In the genomic region with DNA sequence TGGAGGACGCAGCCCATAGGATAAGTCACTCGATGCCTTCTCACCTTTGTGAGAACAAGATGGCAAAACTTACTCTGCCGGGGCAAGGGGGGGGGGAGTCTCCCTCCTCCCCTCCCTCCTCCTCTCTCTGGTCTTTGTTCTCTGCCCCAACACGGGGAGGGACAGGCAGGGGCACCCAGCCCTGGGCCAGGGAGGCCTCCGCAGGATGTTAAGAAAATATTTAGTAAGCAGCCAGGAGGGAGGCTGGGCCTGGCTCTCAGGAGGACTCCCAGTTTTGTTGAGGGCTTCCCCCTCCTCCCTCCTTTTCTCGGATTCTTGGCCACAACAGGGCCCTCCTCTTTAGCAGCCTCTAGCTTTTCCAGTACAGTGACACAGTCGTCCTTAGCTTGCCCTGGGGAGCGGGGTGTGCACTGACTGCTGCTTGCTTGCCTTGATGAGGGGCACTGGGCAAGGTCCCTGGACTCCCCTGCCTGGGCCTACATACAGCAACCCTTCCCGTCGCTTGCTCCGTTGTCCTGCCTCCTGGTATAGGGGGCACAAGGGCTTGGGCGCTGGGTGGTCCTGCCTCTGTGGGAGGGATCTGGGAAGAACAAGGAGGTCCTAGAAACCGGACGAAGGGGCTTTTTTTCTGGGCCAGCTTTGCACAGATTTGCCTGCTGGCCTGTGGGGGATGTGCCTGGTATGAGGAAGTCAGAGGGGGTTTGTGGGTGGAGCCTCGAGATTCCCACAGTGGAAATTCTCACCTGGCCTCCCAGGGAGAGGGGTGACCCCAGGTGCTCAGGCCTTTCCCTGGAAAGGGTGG, we compare ENCODE assay signal across 8 mouse cellular contexts. TPM values are rescaled to one million over a fixed set of nuclear protein-coding genes. Genes with fewer than 3 reads are reported as not detected.
DNase-seq lines count a peak whose midpoint lies in the region; ATAC-seq and TF ChIP-seq lines count a peak whose summit lies in the region.

No protein-coding gene starts in this region.

- TF ChIP-seq EP300 in lung, postnatal 0 days (IDR thresholded peaks at IDR 0.05), result peak; percentile 38; the same call in 1 of the 2 replicates

- H3K9ac ChIP-seq in lung, postnatal 0 days (replicated peaks; ENCODE audit: low read depth), result peak overlapping the region; percentile 77
- peak overlapping the region; percentile 94 for H3K9ac ChIP-seq in stomach, embryonic 15.5 days

- H3K36me3 ChIP-seq in kidney, adult 2 months (ENCODE audit: control insufficient read depth, insufficient read depth, low read length), result peaks cover 24% of the 10 kb centered on the region
- peaks cover 43% of the 10 kb centered on the region for H3K36me3 ChIP-seq in lung, postnatal 0 days (ENCODE audit: insufficient read depth, low read length)
- peaks cover 42% of the 10 kb centered on the region for H3K36me3 ChIP-seq in stomach, embryonic 15.5 days

- no peaks in the 10 kb centered on the region for H3K27me3 ChIP-seq in kidney, adult 2 months (replicated peaks; ENCODE audit: control insufficient read depth, insufficient read depth, low read length)
- H3K27me3 ChIP-seq in lung, postnatal 0 days (replicated peaks; ENCODE audit: insufficient read depth, low read length), result no peaks in the 10 kb centered on the region
- H3K27me3 ChIP-seq in stomach, embryonic 15.5 days (replicated peaks), result no peaks in the 10 kb centered on the region

- TF ChIP-seq POLR2A in kidney, adult 2 months (IDR thresholded peaks at IDR 0.05; ENCODE audit: low read depth, low read length), result no peak

- no peaks in the 10 kb centered on the region for H3K9me3 ChIP-seq in lung, postnatal 0 days (ENCODE audit: low read length)
- no peaks in the 10 kb centered on the region for H3K9me3 ChIP-seq in stomach, embryonic 15.5 days

- peak overlapping the region; percentile 55 for H3K4me3 ChIP-seq in kidney, adult 2 months (ENCODE audit: insufficient read depth, low read depth, low read length)
- H3K4me3 ChIP-seq in lung, postnatal 0 days (ENCODE audit: low read depth, low read length), result peak overlapping the region; percentile 85
- peak overlapping the region; percentile 79 for H3K4me3 ChIP-seq in stomach, embryonic 15.5 days (replicated peaks)

- intact Hi-C loops in left cerebral cortex, postnatal 36 days (cut with DNase I), result no loop called here

- peak overlapping the region; percentile 95 for H3K27ac ChIP-seq in kidney, adult 2 months (ENCODE audit: insufficient read depth, low read depth, low read length)
- H3K27ac ChIP-seq in lung, postnatal 0 days (ENCODE audit: low read length), result peak overlapping the region; percentile 96
- H3K27ac ChIP-seq in stomach, embryonic 15.5 days, result peak overlapping the region; percentile 100

- H3K4me2 ChIP-seq in lung, postnatal 0 days (replicated peaks; ENCODE audit: low read depth, low read length), result peak overlapping the region; percentile 90
- H3K4me2 ChIP-seq in stomach, embryonic 15.5 days, result peak overlapping the region; percentile 84

- peaks cover 34% of the 10 kb centered on the region for H3K4me1 ChIP-seq in kidney, adult 2 months (ENCODE audit: control insufficient read depth, insufficient read depth, low read length)
- H3K4me1 ChIP-seq in lung, postnatal 0 days (ENCODE audit: insufficient read depth, low read depth, low read length), result peaks cover 33% of the 10 kb centered on the region
- H3K4me1 ChIP-seq in stomach, embryonic 15.5 days, result peaks cover 61% of the 10 kb centered on the region

- TF ChIP-seq CTCF in kidney, adult 2 months (conservative IDR thresholded peaks at IDR 0.05; ENCODE audit: insufficient read depth, insufficient read length, low read depth, low read length), result no peak
- no peak for TF ChIP-seq CTCF in lung, postnatal 0 days (IDR thresholded peaks at IDR 0.05)

- 5% methylated on average over 15 of the region's 15 CpGs for WGBS in kidney, adult 2 months
- 3% methylated on average over 14 of the region's 15 CpGs for WGBS in lung, postnatal 0 days
- WGBS in stomach, embryonic 15.5 days, result 5% methylated on average over 14 of the region's 15 CpGs

- peak; percentile 6 for ATAC-seq in lung, postnatal 0 days
- ATAC-seq in stomach, embryonic 15.5 days (ENCODE audit: insufficient read depth, low FRiP score, low read depth), result no peak
- ATAC-seq in inflammation-experienced regulatory T-cells, adult 6 months, result no peak

- peak; percentile 33 to 45 for DNase-seq in left cerebral cortex, postnatal 36 days (ENCODE audit: low spot score in 2 of 2)
- DNase-seq in left cerebral cortex, adult 18-20 months (ENCODE audit: low spot score in 2 of 2), result no peak
- DNase-seq in adipocyte (ENCODE audit: low spot score), result peak; percentile 91
- peak; percentile 76 to 85 for DNase-seq in heart, adult 18-20 months
- DNase-seq in kidney, adult 2 months, result peak; percentile 89
- peak; percentile 94 for DNase-seq in lung, postnatal 0 days (ENCODE audit: low spot score)

RNA-seq across cellular contexts. Expression of gene Midn, which starts 4.2 kb away (rescaled TPM):
- total RNA-seq in left cerebral cortex, postnatal 36 days (2021), result 10 to 100 TPM; 76.2 to 78.8 TPM
- 100 to 1,000 TPM; 105 TPM for total RNA-seq in left cerebral cortex, adult 18-20 months (2021)
- 100 to 1,000 TPM; 117 to 125 TPM for total RNA-seq in heart, adult 18-20 months (2021)
- 65.6 and 67.0 TPM in 2 replicates for polyA plus RNA-seq in kidney, adult 2 months (2012; rRNA removed)
- 13.2 and 14.2 TPM in 2 replicates for polyA plus RNA-seq in lung, postnatal 0 days (2015; fragmentation: Nextera tagmentation; extraction: Ambion mirVana)
- 16.0 and 19.8 TPM in 2 replicates for polyA plus RNA-seq in stomach, embryonic 15.5 days (2015; fragmentation: Nextera tagmentation; extraction: Ambion mirVana)
- 1 to 10 TPM; 7.3 to 9.3 (median 7.5) TPM for polyA plus RNA-seq in inflammation-experienced regulatory T-cells, adult 6 months (2017; shearing (Covaris generic))

RNA-seq across cellular contexts. Expression of gene Cbarp, which starts 11.6 kb away (rescaled TPM):
- total RNA-seq in left cerebral cortex, postnatal 36 days (2021), result 100 to 1,000 TPM; 431 to 463 TPM
- 100 to 1,000 TPM; 418 to 437 TPM for total RNA-seq in left cerebral cortex, adult 18-20 months (2021)
- total RNA-seq in heart, adult 18-20 months (2021), result 1 to 10 TPM; 2.7 to 3.1 TPM
- 8.1 and 8.7 TPM in 2 replicates for polyA plus RNA-seq in kidney, adult 2 months (2012; rRNA removed)
- polyA plus RNA-seq in lung, postnatal 0 days (2015; fragmentation: Nextera tagmentation; extraction: Ambion mirVana), result 5.1 and 5.5 TPM in 2 replicates
- polyA plus RNA-seq in stomach, embryonic 15.5 days (2015; fragmentation: Nextera tagmentation; extraction: Ambion mirVana), result 5.1 and 6.7 TPM in 2 replicates
- 1 to 10 TPM in 2 of 3 experiments, under 1 TPM in 1; 0.60 to 2.3 (median 1.3) TPM for polyA plus RNA-seq in inflammation-experienced regulatory T-cells, adult 6 months (2017; shearing (Covaris generic))

RNA-seq across cellular contexts. Expression of gene Cirbp, which starts 13.5 kb away (rescaled TPM):
- 10 to 100 TPM; 94.7 to 96.7 TPM for total RNA-seq in left cerebral cortex, postnatal 36 days (2021)
- 10 to 100 TPM; 89.7 to 94.6 TPM for total RNA-seq in left cerebral cortex, adult 18-20 months (2021)
- total RNA-seq in heart, adult 18-20 months (2021), result 10 to 100 TPM; 46.3 to 54.9 TPM
- polyA plus RNA-seq in kidney, adult 2 months (2012; rRNA removed), result 86.7 and 87.8 TPM in 2 replicates
- 203 and 305 TPM in 2 replicates for polyA plus RNA-seq in lung, postnatal 0 days (2015; fragmentation: Nextera tagmentation; extraction: Ambion mirVana)
- polyA plus RNA-seq in stomach, embryonic 15.5 days (2015; fragmentation: Nextera tagmentation; extraction: Ambion mirVana), result 90.3 and 103 TPM in 2 replicates
- polyA plus RNA-seq in inflammation-experienced regulatory T-cells, adult 6 months (2017; shearing (Covaris generic)), result 100 to 1,000 TPM in 2 of 3 experiments, 10 to 100 TPM in 1; 84.2 to 255 (median 213) TPM

RNA-seq across cellular contexts. Expression of gene Atp5d, which starts 13.8 kb away (rescaled TPM):
- 100 to 1,000 TPM; 334 to 384 TPM for total RNA-seq in left cerebral cortex, postnatal 36 days (2021)
- 100 to 1,000 TPM; 367 to 371 TPM for total RNA-seq in left cerebral cortex, adult 18-20 months (2021)
- 1,000 to 10,000 TPM; 1,096 to 1,108 TPM for total RNA-seq in heart, adult 18-20 months (2021)
- polyA plus RNA-seq in kidney, adult 2 months (2012; rRNA removed), result 1,948 and 2,036 TPM in 2 replicates
- 463 and 491 TPM in 2 replicates for polyA plus RNA-seq in lung, postnatal 0 days (2015; fragmentation: Nextera tagmentation; extraction: Ambion mirVana)
- 544 and 602 TPM in 2 replicates for polyA plus RNA-seq in stomach, embryonic 15.5 days (2015; fragmentation: Nextera tagmentation; extraction: Ambion mirVana)
- 100 to 1,000 TPM; 297 to 357 (median 299) TPM for polyA plus RNA-seq in inflammation-experienced regulatory T-cells, adult 6 months (2017; shearing (Covaris generic))

RNA-seq across cellular contexts. Expression of gene 1600002K03Rik, which starts 20.5 kb away (rescaled TPM):
- 1 to 10 TPM; 7.5 to 7.6 TPM for total RNA-seq in left cerebral cortex, postnatal 36 days (2021)
- 1 to 10 TPM; 6.8 to 7.0 TPM for total RNA-seq in left cerebral cortex, adult 18-20 months (2021)
- 1 to 10 TPM; 4.2 to 5.7 TPM for total RNA-seq in heart, adult 18-20 months (2021)
- 7.9 and 11.2 TPM in 2 replicates for polyA plus RNA-seq in kidney, adult 2 months (2012; rRNA removed)
- 10.4 and 11.7 TPM in 2 replicates for polyA plus RNA-seq in lung, postnatal 0 days (2015; fragmentation: Nextera tagmentation; extraction: Ambion mirVana)
- polyA plus RNA-seq in stomach, embryonic 15.5 days (2015; fragmentation: Nextera tagmentation; extraction: Ambion mirVana), result 17.5 and 19.7 TPM in 2 replicates
- 10 to 100 TPM; 17.9 to 28.4 (median 20.5) TPM for polyA plus RNA-seq in inflammation-experienced regulatory T-cells, adult 6 months (2017; shearing (Covaris generic))

Comparison
In these comparisons a context has a peak if more than half of its experiments do, and no peak if none do; other contexts are left out.
1. DNase-seq: peak in left cerebral cortex, postnatal 36 days (2 of 2), adipocyte (single experiment), heart, adult 18-20 months (2 of 2), kidney, adult 2 months (single experiment) and lung, postnatal 0 days (single experiment); none in left cerebral cortex, adult 18-20 months (0 of 2).
2. Peak in every context shown above with its lines, with median percentiles within 50 percentile points of each other: H3K27ac ChIP-seq and H3K4me3 ChIP-seq.